Mouse (Mus musculus): ENCODE measurements around the gene Fah. TPM values are rescaled to one million over a fixed set of nuclear protein-coding genes. Genes with fewer than 3 reads are reported as not detected.

Gene Fah
- total RNA-seq, 2 experiments from 2014 or later: 19.8 to 22.6 TPM

GRCm38 (mm10) chr7:84596002-84596401, 10.5 kb downstream of the Fah start:
- intact Hi-C loops (cut with DNase I): no loop called here
- no peak for DNase-seq

GRCm38 (mm10) chr7:84594917-84595303, 11.6 kb downstream of the Fah start:
- DNase-seq: no peak
- intact Hi-C loops (cut with DNase I): loop anchor here (1.0 to 2.0 kb wide), 2 partner anchors 148 to 184 kb away; no protein-coding TSS in a partner anchor

DNA sequence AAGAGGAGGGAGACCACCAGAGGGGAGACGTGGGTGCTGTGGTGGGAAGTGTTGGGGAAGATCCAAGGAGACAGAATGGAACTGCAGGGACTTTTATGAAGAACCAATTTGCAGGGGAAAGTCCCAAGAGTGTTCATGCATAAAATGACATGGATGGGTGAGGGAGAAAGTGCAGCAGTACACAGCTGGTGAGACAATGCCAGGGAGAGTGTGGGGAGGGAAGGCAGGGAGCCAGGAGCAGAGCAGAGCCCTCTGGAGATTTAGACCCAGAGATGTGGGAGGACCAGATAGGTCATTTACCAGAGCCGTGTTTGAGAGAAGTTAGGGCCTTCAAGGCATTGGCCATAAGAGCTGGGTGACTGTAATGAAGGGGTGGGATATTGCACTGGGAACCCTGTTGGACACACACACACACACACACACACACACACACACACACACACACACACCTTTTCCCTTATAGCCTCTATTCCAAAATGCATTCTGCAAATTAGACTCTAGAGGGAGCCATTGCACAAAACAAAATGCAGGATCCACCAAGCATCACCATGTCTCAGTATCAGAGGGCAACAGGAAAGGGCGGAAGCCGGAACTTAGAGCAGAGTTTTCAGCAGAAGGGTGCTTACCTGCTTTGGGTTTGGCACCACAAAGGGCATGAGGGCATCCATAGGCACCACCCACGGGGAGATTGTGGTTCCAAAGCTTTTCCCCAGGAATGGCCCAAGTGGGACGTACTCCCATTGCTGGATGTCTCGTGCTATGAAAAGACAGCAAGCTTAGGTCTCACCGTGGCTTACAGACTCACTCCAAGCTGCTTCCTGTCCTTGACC, 12.2 kb downstream of the Fah start:
- DNase-seq: peak; percentile 12 to 25
- intact Hi-C loops (cut with DNase I): loop anchor here (1.0 to 2.0 kb wide), 2 partner anchors 148 to 185 kb away; no protein-coding TSS in a partner anchor

- intact Hi-C loops (cut with DNase I): no loop called here
- no peak for DNase-seq
These were observed 15.2 kb downstream of the Fah start for GRCm38 (mm10) chr7:84591347-84591746.

DNA sequence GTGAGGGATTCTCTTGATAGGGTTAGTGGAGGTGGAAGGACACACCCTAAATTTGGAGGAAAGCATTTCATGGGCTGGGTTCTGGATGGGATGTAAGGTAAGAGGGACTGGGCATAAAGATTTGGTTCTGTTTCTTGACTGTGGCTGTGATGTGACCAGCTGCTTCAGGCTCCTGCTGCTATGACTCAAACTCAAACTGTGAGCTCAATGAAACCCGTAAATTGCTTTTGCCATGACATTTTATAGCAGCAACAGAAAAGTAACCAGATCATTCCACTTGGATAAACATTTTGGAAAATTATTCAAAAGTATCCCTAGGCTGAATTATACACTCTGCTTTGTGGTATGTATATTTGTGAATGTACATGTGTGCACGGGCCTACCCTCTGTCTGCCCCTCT, 15.9 kb downstream of the Fah start:
- DNase-seq: no peak
- intact Hi-C loops (cut with DNase I): no loop called here

GRCm38 (mm10) chr7:84587101-84587783, 19.3 kb downstream of the Fah start:
- DNase-seq: no peak
- intact Hi-C loops (cut with DNase I): no loop called here

GRCm38 (mm10) chr7:84586360-84587100, 20.0 kb downstream of the Fah start:
- DNase-seq: no peak
- intact Hi-C loops (cut with DNase I): no loop called here

DNA sequence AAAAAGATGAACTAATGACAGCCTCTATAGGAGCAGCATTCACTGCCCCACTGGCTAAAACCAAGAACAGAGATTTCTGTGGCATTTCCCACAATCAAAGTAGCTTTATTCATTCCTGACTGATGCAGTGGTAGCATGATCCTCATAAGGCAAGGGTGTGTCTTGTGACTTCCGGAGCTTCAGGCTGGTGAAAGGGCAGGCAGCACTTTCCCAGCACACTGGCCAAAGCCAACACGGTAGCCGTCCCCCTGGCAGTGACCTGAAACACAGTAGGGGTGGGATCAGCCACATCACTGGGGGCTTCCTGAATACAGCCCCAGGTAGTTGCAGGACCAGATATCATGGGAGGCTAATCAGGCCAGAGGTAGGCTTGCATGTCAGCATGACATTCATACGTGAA, 21.4 kb downstream of the Fah start:
- DNase-seq: no peak
- intact Hi-C loops (cut with DNase I): no loop called here

DNA sequence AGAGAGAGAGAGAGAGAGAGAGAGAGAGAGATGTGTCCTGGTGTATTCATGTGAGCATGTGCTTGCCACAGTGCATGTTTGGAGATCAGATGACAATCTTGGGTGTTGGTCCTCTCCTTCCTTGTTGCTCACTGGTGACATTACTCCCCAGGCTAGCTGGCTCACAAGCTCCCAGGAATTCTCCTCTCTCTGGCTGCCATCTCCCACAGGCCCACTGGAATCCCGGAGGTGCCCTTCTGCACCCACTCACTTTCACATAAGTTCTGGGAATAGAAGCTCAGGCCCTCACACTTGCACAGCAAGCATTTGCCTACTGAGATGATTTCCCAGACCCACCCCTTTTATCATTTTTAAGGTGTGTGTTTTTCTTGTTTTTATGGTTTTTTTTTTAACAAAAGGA, 26.8 kb downstream of the Fah start:
- DNase-seq: no peak
- intact Hi-C loops (cut with DNase I): no loop called here

- intact Hi-C loops (cut with DNase I): no loop called here
These were observed 27.7 kb downstream of the Fah start for GRCm38 (mm10) chr7:84578841-84579240.

DNA sequence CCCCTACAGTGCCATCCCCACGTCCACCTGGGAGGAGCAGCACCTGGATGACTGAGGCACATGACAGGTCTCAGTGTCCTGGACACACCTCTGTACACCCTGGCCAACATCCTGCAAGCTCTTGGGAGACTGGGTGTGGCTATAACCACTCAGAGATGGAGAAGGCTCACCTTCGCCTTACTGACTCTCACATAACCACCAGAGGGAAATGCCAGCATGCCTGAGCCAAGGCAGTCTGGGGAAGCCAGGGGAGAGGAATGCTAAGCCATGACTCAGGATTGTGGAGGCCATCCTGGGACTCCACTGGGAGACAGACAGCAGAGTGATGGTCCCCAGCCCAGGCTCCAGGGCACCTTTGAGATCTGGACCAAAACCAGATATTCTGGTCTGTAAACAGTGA, 29.5 kb downstream of the Fah start:
- intact Hi-C loops (cut with DNase I): no loop called here
- no peak for DNase-seq

More at GRCm38 (mm10) chr7:84578841-84579240, 27.7 kb downstream of the Fah start:
- no peak for DNase-seq

DNA sequence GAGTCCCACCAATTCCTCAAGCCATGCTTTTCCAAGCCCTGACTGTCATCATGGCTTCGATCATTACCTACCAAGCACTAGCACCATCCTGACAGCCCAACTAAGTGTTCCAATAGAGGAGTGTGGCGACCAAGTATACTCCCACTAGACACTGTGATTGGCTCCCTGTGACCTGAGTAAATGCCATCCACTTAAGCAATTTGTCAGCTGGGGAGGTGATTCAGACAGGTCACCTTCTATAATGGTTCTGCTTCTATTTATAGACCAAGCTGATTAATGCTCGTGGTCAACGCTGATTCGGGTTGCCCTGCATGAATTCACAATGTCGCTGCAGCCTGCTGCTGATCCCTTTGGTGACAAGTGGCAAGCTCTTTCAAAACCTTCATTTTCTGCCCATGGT, 40.3 kb downstream of the Fah start:
- intact Hi-C loops (cut with DNase I): no loop called here
- DNase-seq: no peak

DNA sequence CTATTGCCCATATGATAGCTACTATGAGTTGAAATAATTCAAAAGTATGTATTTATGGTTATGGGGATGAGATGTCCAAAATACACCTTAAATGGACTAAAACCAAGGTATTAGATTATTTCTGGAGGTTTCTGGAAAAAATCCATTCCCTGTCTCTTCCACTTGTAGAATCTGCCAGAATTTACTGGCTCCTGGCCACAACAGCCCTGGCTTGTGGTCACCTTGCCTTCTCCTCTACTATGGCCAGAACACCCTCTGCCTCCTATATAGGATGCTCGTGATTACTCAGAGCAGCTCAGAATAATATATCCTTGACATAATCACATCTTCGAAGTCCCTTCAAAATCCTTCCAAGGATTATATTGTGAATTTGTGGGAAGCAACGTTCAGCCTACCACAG, 42.3 kb downstream of the Fah start:
- no peak for DNase-seq
- intact Hi-C loops (cut with DNase I): no loop called here

- intact Hi-C loops (cut with DNase I): no loop called here
- DNase-seq: no peak
These were observed 46.0 kb downstream of the Fah start for GRCm38 (mm10) chr7:84560500-84560899.

- intact Hi-C loops (cut with DNase I): no loop called here
- DNase-seq: no peak
These were observed 49.2 kb downstream of the Fah start for GRCm38 (mm10) chr7:84557332-84557731.

DNA sequence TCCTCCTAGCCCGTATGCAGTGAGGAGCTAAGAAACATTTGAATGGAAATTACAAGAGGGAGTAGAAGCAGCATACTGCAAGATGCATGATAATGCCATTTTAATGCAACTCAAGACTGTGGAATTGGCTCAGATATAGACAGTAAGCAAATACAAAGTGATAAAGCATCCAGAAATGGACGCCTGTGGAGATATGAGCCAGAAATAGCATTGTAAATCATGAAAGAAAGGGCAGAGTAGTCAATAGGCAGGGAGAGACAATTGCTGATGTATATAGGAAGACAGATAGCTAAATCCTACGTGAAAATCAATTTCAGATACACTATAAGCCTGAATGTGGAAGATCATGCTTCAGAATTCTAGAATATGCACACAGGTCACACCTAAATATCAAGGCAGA, 51.2 kb downstream of the Fah start:
- DNase-seq: no peak
- intact Hi-C loops (cut with DNase I): no loop called here

DNA sequence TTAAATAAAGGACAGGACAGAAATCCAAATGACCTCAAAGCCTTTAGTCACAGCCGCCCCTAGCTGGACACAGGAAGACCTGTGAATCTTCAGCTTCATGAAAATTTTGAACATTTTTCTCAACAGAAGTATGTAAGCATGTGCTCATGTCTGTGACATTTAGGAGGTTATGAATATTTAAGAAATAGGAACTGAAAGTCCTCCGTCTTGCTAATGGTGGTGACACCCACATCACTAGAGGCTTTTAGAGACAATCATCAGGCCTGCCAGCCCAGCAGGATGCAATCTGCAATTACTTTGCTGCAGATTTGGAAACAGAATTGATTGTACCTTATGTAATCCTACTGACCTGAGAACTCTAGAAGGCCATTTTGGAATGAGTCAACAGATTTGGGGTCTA, 55.0 kb downstream of the Fah start:
- DNase-seq: no peak
- intact Hi-C loops (cut with DNase I): no loop called here

DNA sequence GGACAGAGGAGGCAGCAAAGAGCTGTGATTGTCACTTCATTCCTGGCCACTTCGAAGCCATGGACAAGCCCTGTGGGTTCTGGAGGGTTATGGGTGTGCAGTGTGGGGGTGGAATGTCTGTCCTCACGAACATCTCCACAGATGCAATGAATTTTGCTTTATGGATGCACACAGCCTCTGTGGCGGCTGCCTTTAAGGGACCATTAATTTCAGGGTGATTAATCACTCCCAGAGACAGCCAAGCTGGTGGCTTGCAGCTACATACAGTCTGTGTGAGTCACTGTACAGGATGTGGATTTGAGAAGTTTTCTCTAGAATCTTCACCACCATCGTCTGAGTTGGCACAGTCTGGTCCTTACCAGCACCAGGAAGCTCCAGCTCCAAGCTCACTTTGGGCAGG, 59.9 kb downstream of the Fah start:
- no peak for DNase-seq
- intact Hi-C loops (cut with DNase I): no loop called here

DNA sequence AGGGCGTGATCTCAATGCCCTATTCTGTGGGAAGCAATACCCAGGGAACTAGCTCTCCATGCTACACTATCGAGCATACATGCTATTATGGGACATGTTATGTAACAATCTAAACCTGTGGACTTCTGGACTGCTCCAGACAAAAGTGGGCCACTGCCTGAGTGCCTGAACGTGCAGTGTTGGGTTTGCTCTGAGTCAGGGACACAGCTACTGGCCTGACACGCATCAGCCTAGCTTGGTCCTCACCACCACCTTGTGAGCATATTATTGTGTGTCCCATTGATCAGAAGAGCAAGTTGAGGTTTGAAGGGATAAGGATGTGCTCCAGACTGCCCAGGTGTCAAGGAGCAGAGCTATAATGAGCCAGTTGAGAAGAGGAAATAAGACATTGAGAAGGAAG, 61.6 kb downstream of the Fah start:
- intact Hi-C loops (cut with DNase I): no loop called here
- no peak for DNase-seq

Measured in heart, postnatal 36 days (tissue).